Mouse (Mus musculus) stomach, postnatal 0 days (tissue): ENCODE data around the gene Olfr1346.

Source experiments
- CTCF ChIP-seq: IDR thresholded peaks from 2 replicates; pipeline ENCODE4 v1.5.1; 2016; ENCODE audit warnings: antibody characterized with exemption, low read depth, mild to moderate bottlenecking, moderate library complexity
- EP300 ChIP-seq: optimal IDR thresholded peaks from 2 replicates; pipeline ENCODE3; 2016; ENCODE audit warnings: antibody characterized with exemption

DNA sequence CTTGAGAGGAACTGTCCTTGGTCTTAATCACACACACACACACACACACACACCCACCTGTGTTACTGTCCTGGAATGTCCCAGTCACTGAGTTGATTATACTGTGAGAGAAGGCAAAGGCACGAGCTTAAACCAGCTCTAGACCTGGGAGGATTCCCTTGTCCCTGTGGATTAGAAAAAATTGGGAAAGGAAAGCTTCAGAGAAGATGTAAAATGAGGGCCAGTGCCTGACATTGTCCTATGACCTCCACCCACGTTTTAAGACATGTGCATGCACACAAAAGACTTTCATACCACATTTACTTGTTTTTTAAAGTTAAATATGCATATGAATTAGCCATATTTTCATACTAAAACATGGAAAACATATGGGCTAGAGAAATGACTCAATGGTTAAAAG, 19.9 kb downstream of the Olfr1346 start, which contains the start of gene Olfr5:
- TF ChIP-seq EP300 = no peak
- no peak for TF ChIP-seq CTCF
